Mouse (Mus musculus): ENCODE data around the gene Gm20425. TPM values are rescaled to one million over a fixed set of nuclear protein-coding genes. Genes with fewer than 3 reads are reported as not detected.

The Gm20425 gene
- polyA plus RNA-seq, 1 experiment from 2014 or later, result 1.4 TPM

DNA sequence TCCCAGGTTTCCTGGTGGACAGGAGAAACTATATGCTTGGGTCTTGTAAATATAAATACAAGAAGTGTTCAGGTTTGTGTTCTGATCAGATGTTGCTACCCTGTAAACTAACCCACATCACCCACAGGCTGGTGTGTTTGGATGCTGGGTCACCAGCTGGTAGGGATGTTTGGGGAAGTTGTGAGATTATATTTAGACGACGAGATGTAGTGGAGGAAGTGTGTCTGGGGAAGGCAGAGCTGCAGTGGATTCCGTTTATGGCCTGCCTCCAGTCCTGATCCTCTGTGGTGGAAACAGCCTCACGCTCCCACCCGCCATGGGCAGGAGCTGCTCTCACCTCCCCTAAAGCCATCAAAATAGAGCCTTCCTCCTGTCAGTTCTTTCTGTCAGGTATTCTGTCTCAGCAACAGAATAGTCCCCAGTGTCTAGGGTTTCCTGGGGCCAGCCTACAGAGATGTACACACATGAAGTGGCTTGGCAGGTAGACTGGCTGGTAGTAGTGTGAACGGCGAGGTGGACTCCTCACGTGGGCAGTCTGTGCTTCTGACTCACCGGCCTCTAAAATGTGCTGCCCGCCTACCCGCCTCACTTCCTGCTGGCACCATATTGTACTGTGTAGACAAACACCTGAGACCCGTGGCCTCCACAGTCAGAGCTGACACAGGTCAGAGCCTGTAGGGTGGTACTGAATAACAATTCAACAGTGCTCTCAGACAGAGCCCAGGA lies 80.9 kb downstream of the Gm20425 start:
- H3K27me3 ChIP-seq (ENCODE audit: control insufficient read depth, insufficient read depth, low read length), result no peaks in the 10 kb centered on the region
- no peaks in the 10 kb centered on the region for H3K9me3 ChIP-seq (ENCODE audit: control insufficient read depth, low read length)
- no peak for ATAC-seq (ENCODE audit: low FRiP score, low TSS enrichment)
- no peaks in the 10 kb centered on the region for H3K36me3 ChIP-seq (ENCODE audit: control insufficient read depth, insufficient read depth, low read length)
- H3K4me2 ChIP-seq (replicated peaks; ENCODE audit: low read depth, low read length), result no peak overlapping the region
- no peak overlapping the region for H3K27ac ChIP-seq (ENCODE audit: low read depth, low read length)
- no peak overlapping the region for H3K4me3 ChIP-seq (ENCODE audit: low read length)
- no peak overlapping the region for H3K9ac ChIP-seq (ENCODE audit: low read depth, low read length)
- H3K4me1 ChIP-seq (ENCODE audit: control insufficient read depth, insufficient read depth, low read length), result no peaks in the 10 kb centered on the region
- 85% methylated on average over 12 of the region's 12 CpGs for WGBS

GRCm38 (mm10) chr9:103147103-103147502 lies 83.0 kb downstream of the Gm20425 start:
- WGBS, result 73% methylated on average over 13 of the region's 13 CpGs
- no peak overlapping the region for H3K9ac ChIP-seq (ENCODE audit: low read depth, low read length)
- no peaks in the 10 kb centered on the region for H3K36me3 ChIP-seq (ENCODE audit: control insufficient read depth, insufficient read depth, low read length)
- H3K9me3 ChIP-seq (ENCODE audit: control insufficient read depth, low read length), result no peaks in the 10 kb centered on the region
- H3K27me3 ChIP-seq (ENCODE audit: control insufficient read depth, insufficient read depth, low read length), result no peaks in the 10 kb centered on the region
- no peak overlapping the region for H3K4me3 ChIP-seq (ENCODE audit: low read length)
- H3K4me2 ChIP-seq (replicated peaks; ENCODE audit: low read depth, low read length), result no peak overlapping the region
- no peaks in the 10 kb centered on the region for H3K4me1 ChIP-seq (ENCODE audit: control insufficient read depth, insufficient read depth, low read length)
- no peak for ATAC-seq (ENCODE audit: low FRiP score, low TSS enrichment)
- H3K27ac ChIP-seq (ENCODE audit: low read depth, low read length), result no peak overlapping the region

- WGBS, result 35% methylated on average over 9 of the region's 9 CpGs
- Histone ChIP-seq H3K4me1 (ENCODE audit: control insufficient read depth, insufficient read depth, low read length) (no peaks in the 10 kb centered on the region), H3K4me3 (ENCODE audit: low read length) (no peak overlapping the region), H3K27ac (ENCODE audit: low read depth, low read length) (no peak overlapping the region), H3K27me3 (ENCODE audit: control insufficient read depth, insufficient read depth, low read length) (no peaks in the 10 kb centered on the region), H3K36me3 (ENCODE audit: control insufficient read depth, insufficient read depth, low read length) (no peaks in the 10 kb centered on the region), H3K9me3 (ENCODE audit: control insufficient read depth, low read length) (no peaks in the 10 kb centered on the region), H3K4me2 (replicated peaks; ENCODE audit: low read depth, low read length) (no peak overlapping the region), H3K9ac (ENCODE audit: low read depth, low read length) (no peak overlapping the region)
- ATAC-seq (ENCODE audit: low FRiP score, low TSS enrichment), result 0 out of 2 replicates have a peak, but pooled peaks have one; percentile 24
Measured at GRCm38 (mm10) chr9:103146703-103147102, 83.4 kb downstream of the Gm20425 start.

GRCm38 (mm10) chr9:103146257-103146656 lies 83.8 kb downstream of the Gm20425 start:
- WGBS, result 88% methylated on average over 10 of the region's 10 CpGs
- Histone ChIP-seq H3K4me3 (ENCODE audit: low read length) (no peak overlapping the region), H3K36me3 (ENCODE audit: control insufficient read depth, insufficient read depth, low read length) (no peaks in the 10 kb centered on the region), H3K27me3 (ENCODE audit: control insufficient read depth, insufficient read depth, low read length) (no peaks in the 10 kb centered on the region), H3K4me1 (ENCODE audit: control insufficient read depth, insufficient read depth, low read length) (no peaks in the 10 kb centered on the region), H3K27ac (ENCODE audit: low read depth, low read length) (no peak overlapping the region), H3K4me2 (replicated peaks; ENCODE audit: low read depth, low read length) (no peak overlapping the region), H3K9me3 (ENCODE audit: control insufficient read depth, low read length) (no peaks in the 10 kb centered on the region), H3K9ac (ENCODE audit: low read depth, low read length) (no peak overlapping the region)
- no peak for ATAC-seq (ENCODE audit: low FRiP score, low TSS enrichment)

GRCm38 (mm10) chr9:103145351-103145750 lies 84.8 kb downstream of the Gm20425 start:
- no peaks in the 10 kb centered on the region for H3K36me3 ChIP-seq (ENCODE audit: control insufficient read depth, insufficient read depth, low read length)

GRCm38 (mm10) chr9:103143881-103144280 lies 86.2 kb downstream of the Gm20425 start:
- Histone ChIP-seq H3K27me3 (ENCODE audit: control insufficient read depth, insufficient read depth, low read length) (no peaks in the 10 kb centered on the region), H3K4me2 (replicated peaks; ENCODE audit: low read depth, low read length) (no peak overlapping the region), H3K9me3 (ENCODE audit: control insufficient read depth, low read length) (no peaks in the 10 kb centered on the region), H3K4me1 (ENCODE audit: control insufficient read depth, insufficient read depth, low read length) (no peaks in the 10 kb centered on the region), H3K27ac (ENCODE audit: low read depth, low read length) (no peak overlapping the region), H3K36me3 (ENCODE audit: control insufficient read depth, insufficient read depth, low read length) (no peaks in the 10 kb centered on the region), H3K4me3 (ENCODE audit: low read length) (no peak overlapping the region), H3K9ac (ENCODE audit: low read depth, low read length) (no peak overlapping the region)
- peak; percentile 59; the same call in 1 of the 2 replicates for ATAC-seq (ENCODE audit: low FRiP score, low TSS enrichment)
- 35% methylated on average over 4 of the region's 4 CpGs for WGBS

More at GRCm38 (mm10) chr9:103145351-103145750, 84.8 kb downstream of the Gm20425 start:
- Histone ChIP-seq H3K4me1 (ENCODE audit: control insufficient read depth, insufficient read depth, low read length) (no peaks in the 10 kb centered on the region), H3K4me3 (ENCODE audit: low read length) (no peak overlapping the region), H3K9ac (ENCODE audit: low read depth, low read length) (no peak overlapping the region), H3K4me2 (replicated peaks; ENCODE audit: low read depth, low read length) (no peak overlapping the region), H3K27me3 (ENCODE audit: control insufficient read depth, insufficient read depth, low read length) (no peaks in the 10 kb centered on the region), H3K27ac (ENCODE audit: low read depth, low read length) (no peak overlapping the region), H3K9me3 (ENCODE audit: control insufficient read depth, low read length) (no peaks in the 10 kb centered on the region)
- no peak for ATAC-seq (ENCODE audit: low FRiP score, low TSS enrichment)
- 38% methylated on average over 5 of the region's 5 CpGs for WGBS

DNA sequence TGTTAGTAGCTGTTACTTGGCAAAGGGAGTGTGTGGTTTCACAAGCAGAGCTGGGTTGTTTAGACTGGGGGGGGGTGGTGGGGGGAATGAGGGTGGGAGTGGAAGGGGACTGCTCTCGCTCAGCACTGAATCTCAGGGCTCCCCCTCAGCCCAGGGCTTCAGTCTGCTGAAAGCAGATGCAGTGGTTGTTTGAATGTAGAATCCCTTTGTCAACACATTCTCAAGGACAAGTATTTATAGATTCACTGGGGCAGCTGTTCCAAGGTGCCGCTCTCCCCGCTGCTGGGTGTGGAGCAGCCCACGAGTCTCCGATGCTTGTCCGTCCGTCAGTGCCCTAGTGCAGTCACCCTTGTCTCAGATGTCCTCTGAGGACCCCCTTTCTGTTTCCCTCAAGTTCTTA lies 88.8 kb downstream of the Gm20425 start:
- no peaks in the 10 kb centered on the region for H3K9me3 ChIP-seq (ENCODE audit: control insufficient read depth, low read length)
- WGBS, result 65% methylated on average over 7 of the region's 7 CpGs
- H3K36me3 ChIP-seq (ENCODE audit: control insufficient read depth, insufficient read depth, low read length), result no peaks in the 10 kb centered on the region
- ATAC-seq (ENCODE audit: low FRiP score, low TSS enrichment), result no peak
- no peak overlapping the region for H3K27ac ChIP-seq (ENCODE audit: low read depth, low read length)
- H3K4me3 ChIP-seq (ENCODE audit: low read length), result no peak overlapping the region
- H3K27me3 ChIP-seq (ENCODE audit: control insufficient read depth, insufficient read depth, low read length), result no peaks in the 10 kb centered on the region
- H3K4me2 ChIP-seq (replicated peaks; ENCODE audit: low read depth, low read length), result no peak overlapping the region
- no peak overlapping the region for H3K9ac ChIP-seq (ENCODE audit: low read depth, low read length)
- no peaks in the 10 kb centered on the region for H3K4me1 ChIP-seq (ENCODE audit: control insufficient read depth, insufficient read depth, low read length)

GRCm38 (mm10) chr9:103140384-103140783 lies 89.7 kb downstream of the Gm20425 start:
- Histone ChIP-seq H3K9ac (ENCODE audit: low read depth, low read length) (no peak overlapping the region), H3K4me3 (ENCODE audit: low read length) (no peak overlapping the region), H3K27me3 (ENCODE audit: control insufficient read depth, insufficient read depth, low read length) (no peaks in the 10 kb centered on the region), H3K9me3 (ENCODE audit: control insufficient read depth, low read length) (no peaks in the 10 kb centered on the region), H3K36me3 (ENCODE audit: control insufficient read depth, insufficient read depth, low read length) (no peaks in the 10 kb centered on the region), H3K4me2 (replicated peaks; ENCODE audit: low read depth, low read length) (no peak overlapping the region), H3K4me1 (ENCODE audit: control insufficient read depth, insufficient read depth, low read length) (no peaks in the 10 kb centered on the region), H3K27ac (ENCODE audit: low read depth, low read length) (no peak overlapping the region)
- ATAC-seq (ENCODE audit: low FRiP score, low TSS enrichment), result no peak
- WGBS, result 78% methylated on average over 6 of the region's 6 CpGs
